Mouse (Mus musculus) frontal cortex, adult 2 months (tissue): ENCODE data around the gene Cmss1. TPM values are rescaled to one million over a fixed set of nuclear protein-coding genes. Genes with fewer than 3 reads are reported as not detected.

Source experiments
- DNase-seq, 2 experiments: peaks; one replicate each; pipeline ENCODE4 v3.0.0; 2022; ENCODE audit warnings: low spot score in 1 of 2; ENCODE audit errors: extremely low spot score in 1 of 2
- polyA plus RNA-seq: library from polyadenylated mRNA; depleted of rRNA; stranded (reverse); fragments of >200 nt; gene quantifications from 2 replicates; pipeline ENCODE4 v1.2.3, GENCODE M21; 2012

Gene Cmss1
- polyA plus RNA-seq, 1 experiment, result 9.5 TPM

- no peak for DNase-seq
Observed at GRCm38 (mm10) chr16:57482911-57483310, 123.8 kb downstream of the Cmss1 start.

DNA sequence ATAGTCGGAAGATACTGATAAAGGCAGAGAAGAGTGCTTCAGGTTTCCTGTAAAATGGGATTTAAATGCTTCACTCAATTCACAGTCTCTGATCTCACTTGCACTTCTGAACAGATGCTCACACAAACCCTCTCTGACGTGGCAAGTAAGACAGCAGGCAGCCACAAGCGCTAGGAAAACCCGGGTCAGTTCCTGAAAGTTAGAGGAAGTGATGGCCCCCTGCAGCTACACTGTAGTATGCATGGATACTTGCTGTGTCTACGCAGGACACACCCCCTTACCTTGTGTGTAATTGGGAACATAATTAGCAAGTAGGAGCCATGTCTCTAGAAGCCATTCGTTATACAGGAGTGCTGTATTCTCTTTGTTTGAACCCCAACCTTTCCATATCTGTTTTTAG is 124.4 kb downstream of the Cmss1 start:
- no peak for DNase-seq

DNA sequence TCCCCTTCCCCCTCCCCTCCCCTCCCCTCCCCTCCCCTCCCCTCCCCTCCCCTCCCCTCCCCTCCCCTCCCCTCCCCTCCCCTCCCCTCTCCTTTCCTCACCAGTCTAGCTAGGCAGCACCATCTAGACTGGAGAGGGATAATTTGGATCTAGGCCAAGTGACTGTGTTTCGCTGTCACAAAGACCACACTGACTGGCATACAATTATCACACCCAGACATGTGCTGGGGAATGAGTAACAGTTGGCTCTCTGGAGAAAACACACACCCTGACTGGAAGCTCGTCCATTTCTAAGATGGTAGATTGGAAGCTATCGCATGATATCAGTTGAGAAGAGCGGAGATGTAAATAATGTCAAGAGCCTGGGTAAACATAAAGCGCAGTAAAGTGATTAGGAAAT is 126.9 kb downstream of the Cmss1 start:
- DNase-seq, result no peak

DNA sequence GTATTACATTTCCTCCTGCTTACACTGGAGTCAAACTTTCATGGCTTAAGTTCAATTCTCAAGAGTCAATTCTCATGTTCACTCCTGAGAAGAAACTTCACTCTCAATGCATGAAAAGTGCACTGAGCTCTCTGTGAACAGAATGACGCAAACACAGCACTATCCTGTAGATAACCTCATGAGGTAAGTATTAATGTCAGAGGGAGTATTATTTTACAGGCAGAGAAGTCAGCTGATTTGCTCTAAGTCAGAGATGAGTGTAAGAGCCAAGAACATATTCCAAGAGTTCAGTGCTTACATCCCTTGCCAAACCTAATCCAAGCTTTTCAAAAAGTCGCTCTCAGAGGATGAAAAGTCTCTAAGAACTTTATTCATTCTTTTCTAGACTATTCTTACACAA is 128.2 kb downstream of the Cmss1 start:
- DNase-seq, result no peak

DNA sequence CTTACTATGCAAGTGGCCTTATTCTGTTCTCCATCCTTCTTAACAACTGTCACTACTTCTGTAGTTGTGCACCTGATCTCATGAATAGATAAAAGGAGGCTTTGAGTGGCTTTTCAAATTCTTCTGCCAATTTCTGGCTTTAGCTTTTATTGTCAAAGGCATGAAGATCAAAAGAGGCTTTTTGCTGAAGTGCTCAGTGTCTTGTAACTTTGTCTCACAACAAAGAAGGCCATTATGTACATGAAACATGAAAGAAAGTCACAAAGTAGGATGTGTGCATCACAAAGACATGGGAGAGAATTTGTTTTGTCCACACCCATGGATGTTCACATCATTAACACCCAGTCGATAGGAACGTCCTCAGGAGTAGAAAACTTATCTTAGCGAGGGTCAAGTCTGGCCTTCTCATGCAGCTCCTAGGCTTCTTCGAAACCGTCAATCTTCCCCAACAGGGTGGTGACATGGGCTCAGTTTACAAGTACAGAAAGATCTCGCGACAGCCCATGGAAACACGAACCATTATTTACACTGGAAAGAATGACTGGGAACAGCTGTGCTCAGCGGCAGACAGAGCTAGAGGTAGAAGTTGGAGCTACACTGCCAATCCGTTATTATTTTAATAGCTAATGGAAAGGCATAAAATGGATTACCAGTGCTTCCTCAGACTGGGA is 133.1 kb downstream of the Cmss1 start:
- DNase-seq, result no peak

- DNase-seq, result no peak
Observed at GRCm38 (mm10) chr16:57471071-57471470, 135.6 kb downstream of the Cmss1 start.

DNA sequence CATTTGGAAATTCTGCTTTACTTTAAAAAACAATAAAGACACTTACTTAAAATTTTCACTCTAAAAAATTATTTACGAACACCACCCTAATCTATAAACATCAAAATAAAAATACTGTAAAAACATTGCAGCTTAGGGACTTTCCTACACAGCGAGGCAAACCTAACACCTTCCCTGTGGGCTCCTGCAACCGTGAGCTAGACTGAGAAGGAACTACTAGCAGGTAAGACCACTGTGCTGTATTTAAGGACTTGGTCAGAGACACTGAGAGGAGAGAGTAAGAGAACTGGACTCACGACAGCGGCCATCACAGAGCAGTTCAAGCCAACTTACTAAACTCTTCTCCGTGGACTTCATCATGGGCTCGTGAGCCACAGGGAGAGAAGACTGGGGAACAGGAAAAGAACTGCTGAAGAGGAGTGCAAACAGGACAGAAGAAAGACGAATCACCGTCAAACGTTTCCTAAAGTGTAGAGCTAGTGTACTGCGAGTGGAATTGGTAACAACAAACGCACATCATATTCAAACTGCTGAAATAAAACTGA is 136.3 kb downstream of the Cmss1 start:
- no peak for DNase-seq

GRCm38 (mm10) chr16:57469869-57470268 is 136.8 kb downstream of the Cmss1 start:
- no peak for DNase-seq

DNA sequence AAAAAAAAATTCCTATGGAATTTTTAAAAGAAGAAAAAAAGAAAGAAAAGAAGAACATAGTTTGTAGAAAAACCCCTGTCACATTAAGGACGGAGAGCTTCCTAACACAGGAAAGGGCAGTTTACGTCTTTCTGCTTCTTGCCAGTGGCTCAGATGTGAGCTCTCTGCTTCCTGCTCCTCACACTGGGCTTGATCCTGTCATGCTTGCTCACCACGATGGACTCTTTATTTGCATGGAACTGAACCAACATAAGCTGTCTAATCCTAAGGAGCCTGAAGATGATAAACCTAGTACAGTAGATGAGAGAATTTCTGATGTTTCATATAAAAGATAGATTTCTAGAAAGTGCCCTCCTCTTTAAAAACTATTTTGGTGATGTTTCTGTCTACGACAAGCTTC is 137.4 kb downstream of the Cmss1 start:
- DNase-seq, result no peak

DNA sequence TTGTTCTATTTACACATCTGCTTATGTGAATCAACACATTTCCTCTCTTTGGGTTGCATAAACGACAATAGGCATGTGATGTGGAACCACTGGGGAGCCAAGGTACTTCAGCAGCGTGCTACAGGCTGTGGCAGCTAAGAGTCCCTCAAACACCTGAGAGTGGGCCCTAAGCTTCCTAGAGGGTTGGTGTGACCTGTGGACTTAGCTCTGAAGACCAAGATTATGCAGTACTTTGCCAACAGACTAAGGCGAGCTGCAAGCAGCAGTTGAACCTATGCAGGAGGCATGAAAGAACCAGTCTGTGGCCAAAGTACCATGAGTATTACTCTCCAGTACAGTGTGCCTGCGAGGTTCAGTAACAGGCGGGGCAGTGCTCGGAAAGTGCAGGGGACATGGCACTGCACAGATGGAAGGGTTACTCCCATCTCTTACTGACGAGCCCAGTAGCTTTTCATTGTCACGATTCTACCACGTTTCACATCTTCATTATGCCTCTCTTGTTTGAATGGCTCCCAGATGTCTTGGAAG is 141.2 kb downstream of the Cmss1 start:
- DNase-seq, result no peak

- DNase-seq, result no peak
Observed at GRCm38 (mm10) chr16:57456003-57456402, 150.7 kb downstream of the Cmss1 start.

GRCm38 (mm10) chr16:57455573-57455972 is 151.1 kb downstream of the Cmss1 start:
- DNase-seq, result no peak

- no peak for DNase-seq
Observed at GRCm38 (mm10) chr16:57454106-57454763, 152.4 kb downstream of the Cmss1 start.

GRCm38 (mm10) chr16:57453009-57453408 is 153.7 kb downstream of the Cmss1 start:
- DNase-seq, result no peak

GRCm38 (mm10) chr16:57445096-57446094 is 161.3 kb downstream of the Cmss1 start:
- DNase-seq, result no peak

- no peak for DNase-seq
Observed at GRCm38 (mm10) chr16:57440706-57441437, 165.8 kb downstream of the Cmss1 start.

DNA sequence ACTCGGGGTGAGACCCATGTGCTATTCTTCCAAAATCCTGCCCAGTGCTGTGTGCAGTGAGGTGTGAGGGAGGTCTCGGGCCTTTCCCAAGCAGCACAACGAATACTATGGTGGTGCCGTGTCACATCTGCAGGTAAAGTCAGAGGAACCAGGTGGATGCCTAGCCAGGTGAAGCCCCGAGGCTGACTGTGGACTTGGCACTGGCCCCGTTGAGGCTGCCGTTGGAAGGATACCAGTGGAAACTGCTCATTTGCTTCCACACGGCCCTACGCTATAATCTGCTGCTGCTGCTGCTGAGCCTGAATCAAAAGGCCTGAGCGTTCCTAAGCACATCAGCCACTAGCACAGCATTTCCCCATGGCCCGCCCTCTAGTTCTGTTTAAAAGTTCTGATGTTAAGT is 167.5 kb downstream of the Cmss1 start:
- no peak for DNase-seq

GRCm38 (mm10) chr16:57438288-57438685 is 168.4 kb downstream of the Cmss1 start:
- DNase-seq, result no peak

GRCm38 (mm10) chr16:57437523-57438287 is 169.0 kb downstream of the Cmss1 start:
- no peak for DNase-seq
